Comparison of ENCODE assay signal across 15 mouse cellular contexts in the genomic region with DNA sequence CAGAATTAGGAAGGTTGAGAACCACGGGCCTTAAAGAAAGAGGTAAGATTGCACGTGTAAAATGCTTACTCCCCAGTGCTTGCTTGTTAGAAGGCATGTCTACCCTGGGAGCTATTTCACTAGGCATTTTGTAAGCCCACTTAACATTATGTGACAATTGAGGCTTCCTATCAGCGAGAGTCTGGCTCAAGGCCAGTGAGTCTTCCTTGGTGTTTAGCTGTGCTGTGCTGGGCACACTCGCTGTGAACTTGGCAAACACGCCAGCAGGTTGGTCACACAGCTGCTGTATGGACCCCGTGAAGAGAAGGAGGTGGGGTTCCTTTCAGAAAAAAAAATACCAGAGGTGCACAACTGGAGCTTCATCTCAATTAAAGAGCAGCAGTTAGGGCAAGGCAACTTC. TPM values are rescaled to one million over a fixed set of nuclear protein-coding genes. Genes with fewer than 3 reads are reported as not detected.
DNase-seq lines count a peak whose midpoint lies in the region; ATAC-seq and TF ChIP-seq lines count a peak whose summit lies in the region.
"Had no signal": no experiment of that assay in that cellular context is flagged by ENCODE, and none has a peak within 500 bp of the region (broad histone marks: within the 10 kb centered on the region; RNA-seq: fewer than 3 reads in every experiment).

No protein-coding gene starts in this region.

- no peak for TF ChIP-seq POLR2A in kidney, adult 2 months (IDR thresholded peaks at IDR 0.05; ENCODE audit: low read depth, low read length)

- peaks cover 7% of the 10 kb centered on the region for H3K36me3 ChIP-seq in forebrain, embryonic 10.5 days (replicated peaks)
- H3K36me3 ChIP-seq in forebrain, embryonic 16.5 days (ENCODE audit: control insufficient read depth, insufficient read depth), result no peaks in the 10 kb centered on the region
- H3K36me3 ChIP-seq in forebrain, postnatal 0 days (ENCODE audit: insufficient read depth), result no peaks in the 10 kb centered on the region
- H3K36me3 ChIP-seq in midbrain, embryonic 15.5 days (replicated peaks), result no peaks in the 10 kb centered on the region
- H3K36me3 ChIP-seq in kidney, adult 2 months (ENCODE audit: control insufficient read depth, insufficient read depth, low read length), result no peaks in the 10 kb centered on the region

- peak overlapping the region; percentile 35; the same call in 1 of the 2 replicates for H3K27ac ChIP-seq in forebrain, embryonic 10.5 days
- no peak overlapping the region for H3K27ac ChIP-seq in forebrain, embryonic 16.5 days (ENCODE audit: low read length)
- no peak overlapping the region for H3K27ac ChIP-seq in forebrain, postnatal 0 days (ENCODE audit: low read depth, low read length)
- peak overlapping the region; percentile 43; the same call in 1 of the 2 replicates for H3K27ac ChIP-seq in midbrain, embryonic 15.5 days
- H3K27ac ChIP-seq in kidney, adult 2 months (ENCODE audit: insufficient read depth, low read depth, low read length), result no peak overlapping the region

- peak overlapping the region; percentile 96; the same call in 1 of the 2 replicates for H3K4me3 ChIP-seq in forebrain, embryonic 10.5 days
- no peak overlapping the region for H3K4me3 ChIP-seq in forebrain, embryonic 16.5 days (replicated peaks; ENCODE audit: low read length)
- H3K4me3 ChIP-seq in forebrain, postnatal 0 days (ENCODE audit: low read depth, low read length), result no peak overlapping the region
- H3K4me3 ChIP-seq in midbrain, embryonic 15.5 days, result peak overlapping the region; percentile 99
- no peak overlapping the region for H3K4me3 ChIP-seq in kidney, adult 2 months (ENCODE audit: insufficient read depth, low read depth, low read length)

- H3K4me2 ChIP-seq in forebrain, embryonic 16.5 days (ENCODE audit: low read length), result no peak overlapping the region; the same call in 1 of the 2 replicates
- H3K4me2 ChIP-seq in forebrain, postnatal 0 days (ENCODE audit: low read depth), result peak overlapping the region; percentile 1; the same call in 1 of the 2 replicates
- peak overlapping the region; percentile 82 for H3K4me2 ChIP-seq in midbrain, embryonic 15.5 days

- TF ChIP-seq CTCF in forebrain, postnatal 0 days (IDR thresholded peaks at IDR 0.05; ENCODE audit: low read depth), result no peak
- no peak for TF ChIP-seq CTCF in kidney, adult 2 months (conservative IDR thresholded peaks at IDR 0.05; ENCODE audit: insufficient read depth, insufficient read length, low read depth, low read length)

- peaks cover 61% of the 10 kb centered on the region for H3K4me1 ChIP-seq in forebrain, embryonic 10.5 days
- H3K4me1 ChIP-seq in forebrain, embryonic 16.5 days (replicated peaks; ENCODE audit: control insufficient read depth, insufficient read depth, low read length), result peaks cover 38% of the 10 kb centered on the region
- H3K4me1 ChIP-seq in forebrain, postnatal 0 days (ENCODE audit: insufficient read depth), result peaks cover 21% of the 10 kb centered on the region; the same call in 1 of the 2 replicates
- H3K4me1 ChIP-seq in midbrain, embryonic 15.5 days, result peaks cover 44% of the 10 kb centered on the region
- H3K4me1 ChIP-seq in kidney, adult 2 months (ENCODE audit: control insufficient read depth, insufficient read depth, low read length), result peaks cover 17% of the 10 kb centered on the region

- no peak for DNase-seq in forebrain, embryonic 10.5 days (ENCODE audit: extremely low spot score, low spot score)
- DNase-seq in lung, postnatal 10 days, result peak; percentile 16
- no peak for DNase-seq in lung, postnatal 14 days
- DNase-seq in forebrain, postnatal 0 days, result no peak
- DNase-seq in kidney, adult 2 months, result no peak
- DNase-seq: cerebellum, adult 2 months; embryo, embryonic 11 days; kidney, postnatal 14 days; lung, adult 18-20 months; right cerebral cortex, postnatal 14 days had no signal

- 77% methylated on average over 6 of the region's 6 CpGs for WGBS in forebrain, embryonic 10.5 days
- WGBS in forebrain, embryonic 16.5 days, result 33% methylated on average over 6 of the region's 6 CpGs
- 33% methylated on average over 6 of the region's 6 CpGs for WGBS in forebrain, postnatal 0 days
- whole genome bisulfite sequencing in midbrain, embryonic 15.5 days, result 36% methylated on average over 6 of the region's 6 CpGs
- WGBS in kidney, adult 2 months, result 62% methylated on average over 6 of the region's 6 CpGs

- no peak overlapping the region for H3K9ac ChIP-seq in forebrain, embryonic 16.5 days (replicated peaks; ENCODE audit: low read depth, low read length)
- H3K9ac ChIP-seq in forebrain, postnatal 0 days, result no peak overlapping the region
- H3K9ac ChIP-seq in midbrain, embryonic 15.5 days, result peak overlapping the region; percentile 24; the same call in 1 of the 2 replicates

- no peak for ATAC-seq in forebrain, embryonic 16.5 days
- no peak for ATAC-seq in forebrain, postnatal 0 days
- ATAC-seq in midbrain, embryonic 15.5 days (replicated peaks), result no peak
- no peak for ATAC-seq in megakaryocyte progenitor cell, adult 5-6 weeks (replicated peaks; ENCODE audit: poor library complexity)
- ATAC-seq: inflammation-experienced regulatory T-cells, adult 6 months had no signal

- no peaks in the 10 kb centered on the region for H3K9me3 ChIP-seq in forebrain, embryonic 10.5 days
- no peaks in the 10 kb centered on the region for H3K9me3 ChIP-seq in forebrain, embryonic 16.5 days (ENCODE audit: control insufficient read depth, low read length)
- H3K9me3 ChIP-seq in forebrain, postnatal 0 days (ENCODE audit: low read length), result no peaks in the 10 kb centered on the region
- H3K9me3 ChIP-seq in midbrain, embryonic 15.5 days, result no peaks in the 10 kb centered on the region

- H3K27me3 ChIP-seq in forebrain, embryonic 10.5 days (ENCODE audit: poor library complexity, severe bottlenecking), result no peaks in the 10 kb centered on the region
- H3K27me3 ChIP-seq in forebrain, embryonic 16.5 days (replicated peaks; ENCODE audit: control insufficient read depth, insufficient read depth, low read length), result no peaks in the 10 kb centered on the region
- no peaks in the 10 kb centered on the region for H3K27me3 ChIP-seq in forebrain, postnatal 0 days (ENCODE audit: insufficient read depth, low read length)
- no peaks in the 10 kb centered on the region for H3K27me3 ChIP-seq in midbrain, embryonic 15.5 days (replicated peaks)
- no peaks in the 10 kb centered on the region for H3K27me3 ChIP-seq in kidney, adult 2 months (replicated peaks; ENCODE audit: control insufficient read depth, insufficient read depth, low read length)

RNA-seq across cellular contexts. Expression of a gene that starts 4.4 kb away (rescaled TPM):
- 25.5 and 26.8 TPM in 2 replicates for polyA plus RNA-seq in forebrain, embryonic 10.5 days (2016; fragmentation: Nextera tagmentation; extraction: Ambion mirVana)
- 15.2 and 17.7 TPM in 2 replicates for polyA plus RNA-seq in forebrain, embryonic 16.5 days (2015; fragmentation: Nextera tagmentation; extraction: Ambion mirVana)
- 12.2 and 16.9 TPM in 2 replicates for total RNA-seq in forebrain, postnatal 0 days (2014; rRNA removed)
- polyA plus RNA-seq in forebrain, postnatal 0 days (2015; fragmentation: Nextera tagmentation; extraction: Ambion mirVana), result 7.6 and 12.9 TPM in 2 replicates
- 41.8 and 48.7 TPM in 2 replicates for polyA plus RNA-seq in midbrain, embryonic 15.5 days (2015; fragmentation: Nextera tagmentation; extraction: Ambion mirVana)
- 61.0 and 69.3 TPM in 2 replicates for polyA plus RNA-seq in kidney, adult 2 months (2012; rRNA removed)
- total RNA-seq in megakaryocyte progenitor cell, adult 5-6 weeks (2015), result 1.1 and 4.2 TPM in 2 replicates
- 0.08 and 6.4 TPM in 2 replicates for total RNA-seq in megakaryocyte progenitor cell, adult 5-6 weeks (2017)
- total RNA-seq: neutrophil, adult 5-6 weeks had no signal
- polyA plus RNA-seq: inflammation-experienced regulatory T-cells, adult 6 months had no signal

Comparison
In these comparisons a context has a peak if more than half of its experiments do, and no peak if none do; other contexts are left out.
1. H3K27ac ChIP-seq: peak in forebrain, embryonic 10.5 days (single experiment) and midbrain, embryonic 15.5 days (single experiment); none in forebrain, embryonic 16.5 days (single experiment), forebrain, postnatal 0 days (single experiment) and kidney, adult 2 months (single experiment).
2. H3K4me3 ChIP-seq: peak in forebrain, embryonic 10.5 days (single experiment) and midbrain, embryonic 15.5 days (single experiment); none in forebrain, embryonic 16.5 days (single experiment), forebrain, postnatal 0 days (single experiment) and kidney, adult 2 months (single experiment).